Mouse (Mus musculus) MEL (cell line): ENCODE results near the gene Plxna4. TPM values are rescaled to one million over a fixed set of nuclear protein-coding genes. Genes with fewer than 3 reads are reported as not detected.

Experiments used
- DNase-seq: peaks from one replicate; pipeline ENCODE4 v3.0.0; 2011; ENCODE audit warnings: low read depth, low spot score
- H3K27ac ChIP-seq: 2 replicates; pipeline ENCODE4 v1.5.1; 2012; ENCODE audit warnings: low read depth, mild to moderate bottlenecking, control low read depth, low read length, moderate library complexity; ENCODE audit not compliant: control insufficient read depth
- H3K27me3 ChIP-seq, 2 experiments: fragments of 150-350 bp in 1 of 2; sonication (generic) in 1 of 2; 2 replicates each; pipeline ENCODE4 v1.6.1; 2012; ENCODE audit warnings: low read length in 2 of 2, mild to moderate bottlenecking in 2 of 2, improper control_type of control experiment in 1 of 2, moderate library complexity in 1 of 2; ENCODE audit not compliant: insufficient read depth in 2 of 2, control insufficient read depth in 1 of 2
- H3K36me3 ChIP-seq, 2 experiments: 2 replicates each; pipeline ENCODE4 v1.6.1; 2012 to 2014; ENCODE audit warnings: low read length in 2 of 2, improper control_type of control experiment in 1 of 2, inconsistent platforms in 1 of 2, mild to moderate bottlenecking in 1 of 2; ENCODE audit not compliant: insufficient read depth in 2 of 2, control insufficient read depth in 1 of 2
- H3K4me1 ChIP-seq, 2 experiments: fragments of 150-350 bp in 1 of 2; sonication (generic) in 1 of 2; 2 replicates each; pipeline ENCODE4 v1.6.1; 2012; ENCODE audit warnings: low read length in 2 of 2, improper control_type of control experiment in 1 of 2, mild to moderate bottlenecking in 1 of 2; ENCODE audit not compliant: insufficient read depth in 2 of 2, control insufficient read depth in 1 of 2
- H3K4me3 ChIP-seq, 2 experiments: fragments of 150-350 bp in 1 of 2; sonication (generic) in 1 of 2; 2 replicates each; pipeline ENCODE4 v1.5.1; 2012; ENCODE audit warnings: low read depth in 2 of 2, low read length in 2 of 2, mild to moderate bottlenecking in 2 of 2, moderate library complexity in 2 of 2, control low read depth in 1 of 2, improper control_type of control experiment in 1 of 2; ENCODE audit not compliant: control insufficient read depth in 1 of 2, insufficient read depth in 1 of 2
- H3K79me2 ChIP-seq: 2 replicates; pipeline ENCODE4 v1.6.1; 2012; ENCODE audit warnings: mild to moderate bottlenecking, low read length, moderate library complexity; ENCODE audit not compliant: control insufficient read depth, poor library complexity, insufficient read depth
- H3K9ac ChIP-seq: 2 replicates; pipeline ENCODE4 v1.6.1; 2012; ENCODE audit warnings: low read depth, mild to moderate bottlenecking, control low read depth, low read length, moderate library complexity; ENCODE audit not compliant: control insufficient read depth, poor library complexity, severe bottlenecking
- H3K9me3 ChIP-seq: fragments of 150-350 bp; sonication (generic); replicated peaks from 2 replicates; pipeline ENCODE4 v1.6.1; 2012; ENCODE audit warnings: mild to moderate bottlenecking, low read length, improper control_type of control experiment, moderate library complexity; ENCODE audit not compliant: insufficient read depth
- BHLHE40 ChIP-seq: IDR thresholded peaks from 2 replicates; pipeline ENCODE4 v1.6.1; 2012; ENCODE audit warnings: low read depth, mild to moderate bottlenecking, inconsistent platforms, low read length, improper control_type of control experiment, borderline replicate concordance
- CHD2 ChIP-seq: IDR thresholded peaks from 2 replicates; pipeline ENCODE4 v1.6.1; 2011; ENCODE audit warnings: low read length, improper control_type of control experiment
- ELF1 ChIP-seq: IDR thresholded peaks from 2 replicates; pipeline ENCODE4 v1.6.1; 2014; ENCODE audit warnings: low read depth, mild to moderate bottlenecking, inconsistent platforms, low read length, improper control_type of control experiment, moderate library complexity
- HCFC1 ChIP-seq: IDR thresholded peaks from 2 replicates; pipeline ENCODE4 v1.6.1; 2012; ENCODE audit warnings: low read depth, mild to moderate bottlenecking, inconsistent platforms, low read length, improper control_type of control experiment, moderate library complexity
- MAFK ChIP-seq: IDR thresholded peaks from 2 replicates; pipeline ENCODE4 v1.6.1; 2011; ENCODE audit warnings: low read depth, mild to moderate bottlenecking, low read length, improper control_type of control experiment, borderline replicate concordance
- MAX ChIP-seq: IDR thresholded peaks from 2 replicates; pipeline ENCODE4 v1.6.1; 2011; ENCODE audit warnings: low read length, improper control_type of control experiment
- MAZ ChIP-seq: IDR thresholded peaks from 2 replicates; pipeline ENCODE4 v1.6.1; 2012; ENCODE audit warnings: low read depth, mild to moderate bottlenecking, inconsistent platforms, low read length, improper control_type of control experiment
- MEF2A ChIP-seq: IDR thresholded peaks from 2 replicates; pipeline ENCODE4 v1.6.1; 2014; ENCODE audit warnings: low read depth, mild to moderate bottlenecking, inconsistent platforms, low read length, improper control_type of control experiment; ENCODE audit not compliant: poor library complexity, insufficient replicate concordance, severe bottlenecking; ENCODE audit errors: extremely low read depth
- POLR2AphosphoS2 ChIP-seq: IDR thresholded peaks from 2 replicates; pipeline ENCODE4 v1.6.1; 2011; ENCODE audit warnings: low read length, improper control_type of control experiment
- RCOR1 ChIP-seq: IDR thresholded peaks from 2 replicates; pipeline ENCODE4 v1.6.1; 2012; ENCODE audit warnings: low read depth, mild to moderate bottlenecking, inconsistent platforms, low read length, improper control_type of control experiment
- TAL1 ChIP-seq: IDR thresholded peaks from 2 replicates; pipeline ENCODE4 v1.6.1; 2012; ENCODE audit warnings: mild to moderate bottlenecking, inconsistent platforms, low read length, moderate library complexity, mixed read lengths
- TBP ChIP-seq: IDR thresholded peaks from 2 replicates; pipeline ENCODE4 v1.8.0; 2011; ENCODE audit warnings: low read depth, low read length, improper control_type of control experiment
- UBTF ChIP-seq: IDR thresholded peaks from 2 replicates; pipeline ENCODE4 v1.6.1; 2012; ENCODE audit warnings: low read depth, mild to moderate bottlenecking, inconsistent platforms, low read length, improper control_type of control experiment, moderate library complexity, borderline replicate concordance; ENCODE audit not compliant: insufficient read depth
- ZC3H11A ChIP-seq: IDR thresholded peaks from 2 replicates; pipeline ENCODE4 v1.6.1; 2012; ENCODE audit warnings: low read depth, mild to moderate bottlenecking, inconsistent platforms, low read length, improper control_type of control experiment
- polyA plus RNA-seq, 2 experiments: library from polyadenylated mRNA; stranded (reverse) in 1 of 2; unstranded in 1 of 2; fragments of >175 nt in 1 of 2; fragments of >200 nt in 1 of 2; gene quantifications; 2 replicates each; pipeline versions ENCODE4 v1.2.1 to v1.2.4; 2012; ENCODE audit warnings: low replicate concordance in 2 of 2, low read depth in 1 of 2; ENCODE audit not compliant: insufficient read length in 2 of 2, insufficient read depth in 1 of 2, missing spikeins in 1 of 2
- total RNA-seq: library from RNA; depleted of rRNA; stranded (reverse); fragments of 300-350 nt; gene quantifications from 2 replicates; pipeline ENCODE4 v1.2.3, GENCODE M21; 2012

Plxna4 gene
- total and polyA plus RNA-seq, 3 experiments, result 0.01 TPM; not detected in 2

DNA sequence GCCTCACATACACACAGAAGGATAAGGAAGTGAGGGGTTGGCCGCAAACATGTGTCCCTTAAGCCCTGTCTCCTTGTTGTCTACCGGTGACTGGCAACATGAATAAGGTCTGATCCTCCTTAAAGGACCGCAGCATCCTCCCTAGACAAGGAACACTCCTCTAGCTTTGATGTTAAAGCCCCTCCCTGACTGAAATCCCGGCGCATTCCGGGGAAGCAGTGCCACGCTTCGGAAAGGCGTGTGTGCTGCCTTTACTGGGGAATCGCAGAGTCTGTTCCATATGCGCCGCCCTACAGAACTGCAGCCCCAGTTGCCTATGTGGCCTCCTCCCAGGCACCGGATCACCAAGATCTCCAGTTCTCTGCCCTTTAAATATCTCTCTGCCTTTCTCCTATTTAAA lies 1.6 kb downstream of the Plxna4 start:
- Histone ChIP-seq H3K4me1 (no peaks in the 10 kb centered on the region), H3K27me3 (no peaks in the 10 kb centered on the region), H3K79me2 (no peaks in the 10 kb centered on the region), H3K36me3 (no peaks in the 10 kb centered on the region), H3K9me3 (no peaks in the 10 kb centered on the region), H3K4me3 (no peak overlapping the region), H3K27ac (no peak overlapping the region), H3K9ac (no peak overlapping the region)
- no peak for TF ChIP-seq CHD2
- no peak for DNase-seq

- Histone ChIP-seq H3K27me3 (no peaks in the 10 kb centered on the region), H3K4me3 (no peak overlapping the region), H3K4me1 (no peaks in the 10 kb centered on the region), H3K9ac (no peak overlapping the region), H3K36me3 (no peaks in the 10 kb centered on the region), H3K79me2 (no peaks in the 10 kb centered on the region), H3K9me3 (no peaks in the 10 kb centered on the region), H3K27ac (no peak overlapping the region)
- no peak for DNase-seq
- no peak for TF ChIP-seq ELF1
- no peak for TF ChIP-seq POLR2AphosphoS2
- no peak for TF ChIP-seq RCOR1
- TF ChIP-seq MAX, result no peak
- TF ChIP-seq TBP, result no peak
- TF ChIP-seq HCFC1, result no peak
- TF ChIP-seq ZC3H11A, result no peak
- TF ChIP-seq UBTF, result no peak
- no peak for TF ChIP-seq MAFK
- TF ChIP-seq MEF2A, result no peak
- TF ChIP-seq MAZ, result no peak
Observed at GRCm38 (mm10) chr6:32585211-32585610, 2.8 kb downstream of the Plxna4 start.

DNA sequence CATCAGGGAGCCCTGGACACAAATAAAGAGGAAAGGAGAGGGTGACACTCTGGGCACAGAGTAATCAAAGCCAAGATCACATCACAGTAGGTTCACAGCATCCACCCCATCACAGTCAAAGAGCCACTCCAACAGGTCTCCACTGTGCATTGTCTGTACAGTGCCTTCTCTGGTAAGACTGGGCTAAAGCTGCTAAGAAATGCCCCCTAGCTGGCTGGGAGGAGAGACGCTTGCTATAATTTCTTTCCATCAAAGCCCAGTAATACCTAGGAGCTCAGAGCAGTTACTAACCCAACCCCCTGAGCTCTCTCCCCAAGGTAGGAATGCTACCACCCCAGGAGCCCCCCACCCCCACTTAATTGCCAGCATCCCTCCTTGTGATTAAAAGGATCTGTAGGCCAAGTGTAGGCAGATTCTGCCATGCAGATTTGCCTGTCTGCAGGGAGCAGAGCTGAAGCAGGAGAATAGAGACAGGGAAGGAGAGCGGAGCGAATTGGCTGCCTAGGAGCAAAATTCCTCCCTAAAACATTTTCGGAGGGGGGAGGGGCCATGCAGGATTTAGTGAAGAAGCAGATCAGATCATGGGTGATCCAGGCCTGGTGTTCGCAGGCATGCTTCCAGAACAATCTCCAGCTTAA lies 3.6 kb downstream of the Plxna4 start:
- H3K4me1 ChIP-seq, result no peaks in the 10 kb centered on the region
- no peak overlapping the region for H3K4me3 ChIP-seq
- TF ChIP-seq CHD2 (no peak), HCFC1 (no peak), TAL1 (no peak), BHLHE40 (no peak)
- H3K9me3 ChIP-seq, result no peaks in the 10 kb centered on the region
- no peak overlapping the region for H3K27ac ChIP-seq
- no peaks in the 10 kb centered on the region for H3K27me3 ChIP-seq
- H3K36me3 ChIP-seq, result no peaks in the 10 kb centered on the region
- no peaks in the 10 kb centered on the region for H3K79me2 ChIP-seq
- no peak for DNase-seq
- H3K9ac ChIP-seq, result no peak overlapping the region
